Mouse (Mus musculus) hindbrain, postnatal 0 days (tissue): Measurements from ENCODE around the gene Pheta2. TPM values are rescaled to one million over a fixed set of nuclear protein-coding genes. Genes with fewer than 3 reads are reported as not detected.

ENCODE experiments used
- ATAC-seq: fragments of 200-750 bp; cut with Nextera tagmentation; 2 replicates; pipeline ENCODE4 v1.8.0; 2017; ENCODE audit warnings: mild to moderate bottlenecking, moderate TSS enrichment, moderate library complexity
- DNase-seq: peaks from one replicate; pipeline ENCODE4 v3.0.0-alpha.2; 2015; ENCODE audit warnings: low spot score
- H3K27ac ChIP-seq: fragments of 300-500 bp; sonication (generic); 2 replicates; pipeline ENCODE4 v1.5.1; 2014; ENCODE audit warnings: mild to moderate bottlenecking
- H3K27me3 ChIP-seq: fragments of 300-500 bp; sonication (generic); 2 replicates; pipeline ENCODE4 v1.6.1; 2014; ENCODE audit warnings: low read length, mixed read lengths; ENCODE audit not compliant: insufficient read depth
- H3K36me3 ChIP-seq: fragments of 300-500 bp; sonication (generic); 2 replicates; pipeline ENCODE4 v1.6.1; 2014; ENCODE audit warnings: low read length, mixed read lengths; ENCODE audit not compliant: insufficient read depth
- H3K4me1 ChIP-seq: fragments of 300-500 bp; sonication (generic); 2 replicates; pipeline ENCODE4 v1.6.1; 2014; ENCODE audit warnings: antibody characterized with exemption, low read length, mixed read lengths; ENCODE audit not compliant: insufficient read depth
- H3K4me2 ChIP-seq: fragments of 300-500 bp; sonication (generic); 2 replicates; pipeline ENCODE4 v1.6.1; 2014; ENCODE audit warnings: low read depth, mild to moderate bottlenecking, low read length, moderate library complexity, mixed read lengths
- H3K4me3 ChIP-seq: fragments of 300-500 bp; sonication (generic); 2 replicates; pipeline ENCODE4 v1.5.1; 2014; ENCODE audit warnings: low read length
- H3K9ac ChIP-seq: fragments of 300-500 bp; sonication (generic); replicated peaks from 2 replicates; pipeline ENCODE4 v1.6.1; 2014; ENCODE audit warnings: mild to moderate bottlenecking, low read length, moderate library complexity, mixed read lengths
- H3K9me3 ChIP-seq: fragments of 300-500 bp; sonication (generic); 2 replicates; pipeline ENCODE4 v1.6.1; 2016; ENCODE audit warnings: low read length, mixed read lengths
- CTCF ChIP-seq: IDR thresholded peaks from 2 replicates; pipeline ENCODE4 v1.5.1; 2016; ENCODE audit warnings: antibody characterized with exemption, control low read depth, low read depth
- WGBS: fragments of 180-500 bp; shearing (Covaris S2); extraction: QIAGEN DNeasy Blood & Tissue Kit; methylation state at CpG from one replicate; pipeline ENCODE4 v1.1.7; 2014; 5-methylcytosine and 5-hydroxymethylcytosine counted together
- polyA plus RNA-seq: library from polyadenylated mRNA; unstranded; fragments of >200 nt; fragmentation: Nextera tagmentation; extraction: Ambion mirVana; gene quantifications from 2 replicates; pipeline ENCODE4 v1.2.1, GENCODE M21; 2015
- total RNA-seq: library from RNA; depleted of rRNA; stranded (reverse); fragments of >200 nt; gene quantifications from 2 replicates; pipeline ENCODE4 v1.2.3, GENCODE M21; 2014

The Pheta2 gene
- total and polyA plus RNA-seq, 2 experiments from 2014 or later: 1.2 to 1.4 TPM

- ATAC-seq (no peak), DNase-seq (no peak)
- Histone ChIP-seq H3K4me3 (no peak overlapping the region), H3K4me1 (peaks cover 14% of the 10 kb centered on the region; the same call in 1 of the 2 replicates), H3K9ac (no peak overlapping the region), H3K9me3 (no peaks in the 10 kb centered on the region), H3K27ac (no peak overlapping the region), H3K4me2 (no peak overlapping the region), H3K27me3 (no peaks in the 10 kb centered on the region), H3K36me3 (0 out of 2 replicates have a peak, but pooled peaks cover 6% of the 10 kb centered on the region)
- no peak for TF ChIP-seq CTCF
- WGBS: 70% methylated on average over 12 of the region's 12 CpGs
Measured at GRCm38 (mm10) chr15:82336629-82337028, 2.1 kb upstream of the Pheta2 start.

GRCm38 (mm10) chr15:82337875-82338274, 867 bp upstream of the Pheta2 start:
- ATAC-seq: no peak
- no peaks in the 10 kb centered on the region for H3K9me3 ChIP-seq
- 44% methylated on average over 4 of the region's 4 CpGs for WGBS

GRCm38 (mm10) chr15:82339150-82339549, 408 bp downstream of the Pheta2 start:
- TF ChIP-seq CTCF: no peak
- 52% methylated on average over 10 of the region's 10 CpGs for WGBS
- H3K9me3 ChIP-seq: no peaks in the 10 kb centered on the region
- DNase-seq (no peak), ATAC-seq (no peak)
- peak overlapping the region; percentile 54; the same call in 1 of the 2 replicates for H3K9ac ChIP-seq
- H3K4me2 ChIP-seq: peak overlapping the region; percentile 64
- H3K27ac ChIP-seq: no peak overlapping the region
- no peaks in the 10 kb centered on the region for H3K27me3 ChIP-seq
- H3K4me3 ChIP-seq: peak overlapping the region; percentile 48
- peaks cover 14% of the 10 kb centered on the region; the same call in 1 of the 2 replicates for H3K4me1 ChIP-seq
- 0 out of 2 replicates have a peak, but pooled peaks cover 6% of the 10 kb centered on the region for H3K36me3 ChIP-seq

More at GRCm38 (mm10) chr15:82337875-82338274, 867 bp upstream of the Pheta2 start:
- peak overlapping the region; percentile 48 for H3K4me3 ChIP-seq
- peak overlapping the region; percentile 45; the same call in 1 of the 2 replicates for H3K27ac ChIP-seq
- no peak for DNase-seq
- no peaks in the 10 kb centered on the region for H3K27me3 ChIP-seq
- peaks cover 14% of the 10 kb centered on the region; the same call in 1 of the 2 replicates for H3K4me1 ChIP-seq
- peak overlapping the region; percentile 54 for H3K9ac ChIP-seq
- H3K36me3 ChIP-seq: 0 out of 2 replicates have a peak, but pooled peaks cover 6% of the 10 kb centered on the region
- peak overlapping the region; percentile 64 for H3K4me2 ChIP-seq
- TF ChIP-seq CTCF: no peak

- TF ChIP-seq CTCF: no peak
- H3K9ac ChIP-seq: no peak overlapping the region
Measured at GRCm38 (mm10) chr15:82339634-82340254, 1.0 kb downstream of the Pheta2 start.

GRCm38 (mm10) chr15:82340414-82341035, 1.8 kb downstream of the Pheta2 start:
- peak overlapping the region; percentile 53 for H3K4me2 ChIP-seq
- no peak overlapping the region for H3K27ac ChIP-seq
- H3K4me1 ChIP-seq: peaks cover 14% of the 10 kb centered on the region; the same call in 1 of the 2 replicates
- H3K27me3 ChIP-seq: no peaks in the 10 kb centered on the region
- 52% methylated on average over 21 of the region's 21 CpGs for WGBS
- no peak for DNase-seq
- H3K36me3 ChIP-seq: no peaks in the 10 kb centered on the region
- peak overlapping the region; percentile 28 for H3K4me3 ChIP-seq
- no peak for ATAC-seq
- H3K9me3 ChIP-seq: no peaks in the 10 kb centered on the region
- H3K9ac ChIP-seq: peak overlapping the region; percentile 44; the same call in 1 of the 2 replicates
- no peak for TF ChIP-seq CTCF

More at GRCm38 (mm10) chr15:82339634-82340254, 1.0 kb downstream of the Pheta2 start:
- no peaks in the 10 kb centered on the region for H3K9me3 ChIP-seq
- H3K4me3 ChIP-seq: no peak overlapping the region
- peaks cover 14% of the 10 kb centered on the region; the same call in 1 of the 2 replicates for H3K4me1 ChIP-seq
- ATAC-seq (no peak), DNase-seq (no peak)
- whole genome bisulfite sequencing: 70% methylated on average over 8 of the region's 8 CpGs
- no peaks in the 10 kb centered on the region for H3K27me3 ChIP-seq
- H3K4me2 ChIP-seq: no peak overlapping the region
- H3K36me3 ChIP-seq: 0 out of 2 replicates have a peak, but pooled peaks cover 4% of the 10 kb centered on the region
- H3K27ac ChIP-seq: no peak overlapping the region

GRCm38 (mm10) chr15:82341036-82341501, 2.3 kb downstream of the Pheta2 start:
- Histone ChIP-seq H3K9me3 (no peaks in the 10 kb centered on the region), H3K27me3 (no peaks in the 10 kb centered on the region), H3K4me3 (peak overlapping the region; percentile 28), H3K4me2 (peak overlapping the region; percentile 53), H3K36me3 (no peaks in the 10 kb centered on the region), H3K9ac (peak overlapping the region; percentile 44; the same call in 1 of the 2 replicates), H3K27ac (no peak overlapping the region; the same call in 1 of the 2 replicates), H3K4me1 (peaks cover 14% of the 10 kb centered on the region; the same call in 1 of the 2 replicates)
- DNase-seq (no peak), ATAC-seq (no peak)
- TF ChIP-seq CTCF: no peak
- WGBS: 9% methylated on average over 35 of the region's 40 CpGs
